Mouse (Mus musculus): ENCODE measurements at regions not wholly inside any gene's neighbourhood (a gene's known extent, or its start where the extent isn't known, plus 50 kb on each side); places are given as distances from the start of the nearest gene placed in this dataset.

GRCm38 (mm10) chr12:58825139-58825921 lies 186.5 kb downstream of the Sec23a start:
- no peak for ATAC-seq
- WGBS, result 86% methylated on average over 7 of the region's 7 CpGs
- H3K27me3 ChIP-seq (replicated peaks; ENCODE audit: control insufficient read depth, insufficient read depth, low read length), result no peaks in the 10 kb centered on the region
- no peak overlapping the region for H3K4me2 ChIP-seq (replicated peaks; ENCODE audit: low read depth)
- H3K27ac ChIP-seq (ENCODE audit: low read depth, low read length), result no peak overlapping the region
- no peaks in the 10 kb centered on the region for H3K36me3 ChIP-seq (ENCODE audit: control insufficient read depth, insufficient read depth)
- H3K9ac ChIP-seq (ENCODE audit: low read depth, low read length), result no peak overlapping the region
- no peaks in the 10 kb centered on the region for H3K9me3 ChIP-seq (ENCODE audit: control insufficient read depth)
- H3K4me3 ChIP-seq (ENCODE audit: low read depth, low read length), result no peak overlapping the region
- no peak for TF ChIP-seq CTCF (IDR thresholded peaks at IDR 0.05; ENCODE audit: low read depth)
- H3K4me1 ChIP-seq (replicated peaks; ENCODE audit: control insufficient read depth, insufficient read depth, low read length), result no peaks in the 10 kb centered on the region

GRCm38 (mm10) chr12:58822971-58823370 lies 188.8 kb downstream of the Sec23a start:
- 60% methylated on average over 3 of the region's 3 CpGs for WGBS
- Histone ChIP-seq H3K4me3 (ENCODE audit: low read depth, low read length) (no peak overlapping the region), H3K27ac (ENCODE audit: low read depth, low read length) (no peak overlapping the region), H3K4me2 (replicated peaks; ENCODE audit: low read depth) (no peak overlapping the region), H3K36me3 (ENCODE audit: control insufficient read depth, insufficient read depth) (no peaks in the 10 kb centered on the region), H3K27me3 (replicated peaks; ENCODE audit: control insufficient read depth, insufficient read depth, low read length) (no peaks in the 10 kb centered on the region; the same call in 1 of the 2 replicates), H3K9me3 (ENCODE audit: control insufficient read depth) (no peaks in the 10 kb centered on the region), H3K9ac (ENCODE audit: low read depth, low read length) (no peak overlapping the region), H3K4me1 (replicated peaks; ENCODE audit: control insufficient read depth, insufficient read depth, low read length) (no peaks in the 10 kb centered on the region)
- TF ChIP-seq CTCF (IDR thresholded peaks at IDR 0.05; ENCODE audit: low read depth), result no peak
- no peak for ATAC-seq

GRCm38 (mm10) chr12:58804068-58804467 lies 207.7 kb downstream of the Sec23a start:
- TF ChIP-seq CTCF (IDR thresholded peaks at IDR 0.05; ENCODE audit: low read depth), result no peak
- no peak overlapping the region for H3K27ac ChIP-seq (ENCODE audit: low read depth, low read length)
- no peaks in the 10 kb centered on the region for H3K9me3 ChIP-seq (ENCODE audit: control insufficient read depth)
- H3K9ac ChIP-seq (ENCODE audit: low read depth, low read length), result no peak overlapping the region
- no peak overlapping the region for H3K4me3 ChIP-seq (ENCODE audit: low read depth, low read length)
- WGBS, result 67% methylated on average over 6 of the region's 6 CpGs
- no peaks in the 10 kb centered on the region for H3K36me3 ChIP-seq (ENCODE audit: control insufficient read depth, insufficient read depth)
- no peaks in the 10 kb centered on the region for H3K27me3 ChIP-seq (replicated peaks; ENCODE audit: control insufficient read depth, insufficient read depth, low read length)
- H3K4me2 ChIP-seq (replicated peaks; ENCODE audit: low read depth), result no peak overlapping the region
- no peaks in the 10 kb centered on the region for H3K4me1 ChIP-seq (replicated peaks; ENCODE audit: control insufficient read depth, insufficient read depth, low read length)
- ATAC-seq, result no peak

GRCm38 (mm10) chr12:58802410-58802809 lies 209.4 kb downstream of the Sec23a start:
- H3K9ac ChIP-seq (ENCODE audit: low read depth, low read length), result no peak overlapping the region
- peak; percentile 87 for TF ChIP-seq CTCF (IDR thresholded peaks at IDR 0.05; ENCODE audit: low read depth)
- no peaks in the 10 kb centered on the region for H3K36me3 ChIP-seq (ENCODE audit: control insufficient read depth, insufficient read depth)
- H3K4me2 ChIP-seq (replicated peaks; ENCODE audit: low read depth), result no peak overlapping the region
- H3K27ac ChIP-seq (ENCODE audit: low read depth, low read length), result no peak overlapping the region
- H3K4me3 ChIP-seq (ENCODE audit: low read depth, low read length), result no peak overlapping the region
- H3K9me3 ChIP-seq (ENCODE audit: control insufficient read depth), result no peaks in the 10 kb centered on the region
- no peaks in the 10 kb centered on the region for H3K27me3 ChIP-seq (replicated peaks; ENCODE audit: control insufficient read depth, insufficient read depth, low read length)
- whole genome bisulfite sequencing, result 36% methylated on average over 4 of the region's 4 CpGs
- peak; percentile 59; the same call in 1 of the 2 replicates for ATAC-seq
- H3K4me1 ChIP-seq (replicated peaks; ENCODE audit: control insufficient read depth, insufficient read depth, low read length), result no peaks in the 10 kb centered on the region
